Mouse (Mus musculus) midbrain, embryonic 15.5 days (tissue): ENCODE results near the gene Dusp5. TPM values are rescaled to one million over a fixed set of nuclear protein-coding genes. Genes with fewer than 3 reads are reported as not detected.
"Not testable (repeated sequence)": the region's sequence is repeated elsewhere in the genome, so short reads cannot be mapped to it uniquely, and the experiment has no call there.

ENCODE experiments used
- ATAC-seq: fragments of 200-750 bp; cut with Nextera tagmentation; replicated peaks from 2 replicates; pipeline ENCODE4 v1.8.0; 2017; ENCODE audit warnings: moderate TSS enrichment
- H3K27ac ChIP-seq: fragments of 300-500 bp; sonication (generic); 2 replicates; pipeline ENCODE4 v1.5.1; 2015; ENCODE audit warnings: mild to moderate bottlenecking, inconsistent platforms
- H3K27me3 ChIP-seq: fragments of 300-500 bp; sonication (generic); replicated peaks from 2 replicates; pipeline ENCODE4 v1.6.1; 2015; ENCODE audit warnings: inconsistent platforms
- H3K36me3 ChIP-seq: fragments of 300-500 bp; sonication (generic); replicated peaks from 2 replicates; pipeline ENCODE4 v1.6.1; 2015; ENCODE audit warnings: inconsistent platforms
- H3K4me1 ChIP-seq: fragments of 300-500 bp; sonication (generic); 2 replicates; pipeline ENCODE4 v1.6.1; 2015; ENCODE audit warnings: inconsistent platforms
- H3K4me2 ChIP-seq: fragments of 300-500 bp; sonication (generic); 2 replicates; pipeline ENCODE4 v1.6.1; 2015; ENCODE audit warnings: inconsistent platforms, mild to moderate bottlenecking, moderate library complexity
- H3K4me3 ChIP-seq: fragments of 300-500 bp; sonication (generic); 2 replicates; pipeline ENCODE4 v1.5.1; 2015; ENCODE audit warnings: mild to moderate bottlenecking, inconsistent platforms
- H3K9ac ChIP-seq: fragments of 300-500 bp; sonication (generic); 2 replicates; pipeline ENCODE4 v1.6.1; 2015; ENCODE audit warnings: mild to moderate bottlenecking, inconsistent platforms
- H3K9me3 ChIP-seq: fragments of 300-500 bp; sonication (generic); 2 replicates; pipeline ENCODE4 v1.6.1; 2016; ENCODE audit warnings: inconsistent platforms
- WGBS: fragments of 180-500 bp; shearing (Covaris S2); methylation state at CpG from one replicate; pipeline ENCODE4 v1.1.7; 2015; ENCODE audit warnings: mixed read lengths; 5-methylcytosine and 5-hydroxymethylcytosine counted together
- polyA plus RNA-seq: library from polyadenylated mRNA; unstranded; fragments of >200 nt; fragmentation: Nextera tagmentation; extraction: Ambion mirVana; gene quantifications from 2 replicates; pipeline ENCODE4 v1.2.1, GENCODE M21; 2015

Gene Dusp5
- polyA plus RNA-seq, 1 experiment from 2014 or later = 2.7 TPM

- no peak for ATAC-seq
- Histone ChIP-seq H3K9ac (no peak overlapping the region), H3K36me3 (no peaks in the 10 kb centered on the region), H3K4me3 (no peak overlapping the region), H3K27ac (no peak overlapping the region), H3K27me3 (no peaks in the 10 kb centered on the region), H3K9me3 (no peaks in the 10 kb centered on the region), H3K4me1 (no peaks in the 10 kb centered on the region), H3K4me2 (no peak overlapping the region)
- WGBS = 89% methylated on average over 3 of the region's 3 CpGs
Observed at GRCm38 (mm10) chr19:53573151-53573550, 44.2 kb downstream of the Dusp5 start.

GRCm38 (mm10) chr19:53574131-53574530 is 45.2 kb downstream of the Dusp5 start:
- 44% methylated on average over 8 of the region's 8 CpGs for WGBS
- H3K4me1 ChIP-seq = peaks cover 4% of the 10 kb centered on the region; the same call in 1 of the 2 replicates
- no peak overlapping the region for H3K9ac ChIP-seq
- no peak overlapping the region for H3K4me2 ChIP-seq
- no peaks in the 10 kb centered on the region for H3K27me3 ChIP-seq
- no peak overlapping the region for H3K4me3 ChIP-seq
- H3K27ac ChIP-seq = no peak overlapping the region
- no peaks in the 10 kb centered on the region for H3K36me3 ChIP-seq
- no peak for ATAC-seq
- H3K9me3 ChIP-seq = no peaks in the 10 kb centered on the region

GRCm38 (mm10) chr19:53574546-53574945 is 45.6 kb downstream of the Dusp5 start:
- ATAC-seq = no peak
- Histone ChIP-seq H3K4me3 (no peak overlapping the region), H3K27me3 (no peaks in the 10 kb centered on the region), H3K27ac (no peak overlapping the region), H3K36me3 (no peaks in the 10 kb centered on the region), H3K4me1 (peaks cover 4% of the 10 kb centered on the region; the same call in 1 of the 2 replicates), H3K9me3 (no peaks in the 10 kb centered on the region), H3K4me2 (no peak overlapping the region), H3K9ac (no peak overlapping the region)
- 88% methylated on average over 7 of the region's 7 CpGs for WGBS

- Histone ChIP-seq H3K4me3 (no peak overlapping the region), H3K27me3 (no peaks in the 10 kb centered on the region), H3K27ac (no peak overlapping the region), H3K4me2 (no peak overlapping the region), H3K36me3 (no peaks in the 10 kb centered on the region), H3K9ac (no peak overlapping the region), H3K9me3 (no peaks in the 10 kb centered on the region), H3K4me1 (peaks cover 4% of the 10 kb centered on the region; the same call in 1 of the 2 replicates)
- 86% methylated on average over 4 of the region's 4 CpGs for WGBS
- no peak for ATAC-seq
Observed at GRCm38 (mm10) chr19:53575296-53576010, 46.5 kb downstream of the Dusp5 start.

- no peak for ATAC-seq
- Histone ChIP-seq H3K9ac (no peak overlapping the region), H3K27ac (no peak overlapping the region), H3K36me3 (no peaks in the 10 kb centered on the region), H3K4me1 (peaks cover 4% of the 10 kb centered on the region; the same call in 1 of the 2 replicates), H3K4me2 (no peak overlapping the region), H3K9me3 (no peaks in the 10 kb centered on the region), H3K27me3 (no peaks in the 10 kb centered on the region), H3K4me3 (no peak overlapping the region)
- WGBS = 92% methylated on average over 7 of the region's 7 CpGs
Observed at GRCm38 (mm10) chr19:53576061-53576460, 47.2 kb downstream of the Dusp5 start.

GRCm38 (mm10) chr19:53577025-53577800 is 48.3 kb downstream of the Dusp5 start:
- Histone ChIP-seq H3K36me3 (no peaks in the 10 kb centered on the region), H3K4me1 (peaks cover 4% of the 10 kb centered on the region; the same call in 1 of the 2 replicates), H3K9ac (no peak overlapping the region), H3K4me2 (no peak overlapping the region), H3K9me3 (no peaks in the 10 kb centered on the region), H3K27me3 (no peaks in the 10 kb centered on the region), H3K27ac (no peak overlapping the region), H3K4me3 (no peak overlapping the region)
- no peak for ATAC-seq
- 34% methylated on average over 11 of the region's 11 CpGs for WGBS

GRCm38 (mm10) chr19:53578597-53579252 is 49.8 kb downstream of the Dusp5 start:
- WGBS = 13% methylated on average over 8 of the region's 8 CpGs
- Histone ChIP-seq H3K9me3 (no peaks in the 10 kb centered on the region), H3K27ac (no peak overlapping the region), H3K27me3 (no peaks in the 10 kb centered on the region), H3K4me2 (no peak overlapping the region), H3K4me3 (no peak overlapping the region), H3K4me1 (peaks cover 4% of the 10 kb centered on the region; the same call in 1 of the 2 replicates), H3K36me3 (no peaks in the 10 kb centered on the region), H3K9ac (no peak overlapping the region)
- ATAC-seq = peak; percentile 63; the same call in 1 of the 2 replicates

GRCm38 (mm10) chr19:53580271-53580670 is 51.4 kb downstream of the Dusp5 start:
- not testable (repeated sequence) for ATAC-seq

GRCm38 (mm10) chr19:53587686-53588085 is 58.8 kb downstream of the Dusp5 start:
- not testable (repeated sequence) for H3K36me3 ChIP-seq, H3K4me2 ChIP-seq, ATAC-seq, H3K9me3 ChIP-seq, H3K4me1 ChIP-seq, H3K4me3 ChIP-seq, H3K27me3 ChIP-seq, H3K27ac ChIP-seq, H3K9ac ChIP-seq
- WGBS = 90% methylated on average over 3 of the region's 3 CpGs

More at GRCm38 (mm10) chr19:53580271-53580670, 51.4 kb downstream of the Dusp5 start:
- H3K27me3 ChIP-seq, H3K27ac ChIP-seq, H3K36me3 ChIP-seq, H3K4me1 ChIP-seq, H3K4me3 ChIP-seq, H3K9ac ChIP-seq, H3K4me2 ChIP-seq, H3K9me3 ChIP-seq: not testable (repeated sequence)
- WGBS = 90% methylated on average over 8 of the region's 8 CpGs

- not testable (repeated sequence) for H3K9ac ChIP-seq, H3K4me1 ChIP-seq, H3K4me2 ChIP-seq, H3K4me3 ChIP-seq, ATAC-seq, H3K9me3 ChIP-seq, H3K27me3 ChIP-seq, H3K27ac ChIP-seq, H3K36me3 ChIP-seq
- WGBS = 97% methylated on average over 7 of the region's 7 CpGs
Observed at GRCm38 (mm10) chr19:53588968-53589367, 60.1 kb downstream of the Dusp5 start, which contains the start of gene Nutf2-ps1. Nutf2-ps1 (minus strand) TSS chr19:53589068.
